Mouse (Mus musculus) large intestine, adult 2 months (tissue): ENCODE data around the gene Rims4. TPM values are rescaled to one million over a fixed set of nuclear protein-coding genes. Genes with fewer than 3 reads are reported as not detected.

ENCODE experiments used
- DNase-seq: peaks from one replicate; pipeline ENCODE4 v3.0.0-alpha.2; 2012; ENCODE audit warnings: low read depth, low spot score
- WGBS: fragments of 180-500 bp; shearing (Covaris S2); methylation state at CpG from one replicate; pipeline ENCODE4 v1.1.7; 2018; 5-methylcytosine and 5-hydroxymethylcytosine counted together
- polyA plus RNA-seq: library from polyadenylated mRNA; depleted of rRNA; stranded (reverse); fragments of >200 nt; gene quantifications from 2 replicates; pipeline ENCODE4 v1.2.3, GENCODE M21; 2012; rRNA removed

Gene Rims4
- polyA plus RNA-seq: 0.08 and 0.12 TPM in 2 replicates

GRCm38 (mm10) chr2:163918317-163919258 is at the start of gene Rims4:
TSS of gene Rims4 (minus strand) at chr2:163918683.
- 2% methylated on average over 95 of the region's 115 CpGs for WGBS
- DNase-seq: no peak

DNA sequence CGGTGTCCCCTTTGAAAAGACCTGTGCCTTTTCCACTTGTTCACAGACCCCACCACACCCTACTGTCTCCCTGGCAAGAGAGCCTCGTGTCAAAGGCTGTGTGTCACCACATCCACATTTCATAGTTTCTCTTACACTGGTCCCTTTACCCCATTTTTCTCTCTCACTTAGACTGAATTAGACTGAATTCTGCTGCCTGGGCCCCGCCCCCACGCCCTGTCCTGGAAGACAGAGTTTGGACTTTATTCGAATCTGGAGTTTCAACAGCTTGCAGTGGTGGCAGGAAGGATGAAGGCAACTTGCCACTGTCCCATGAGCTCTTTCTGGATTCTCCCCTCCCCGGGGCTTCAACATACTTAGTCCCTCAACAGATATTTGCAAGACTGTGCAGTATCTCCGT is 47.2 kb upstream of the Rims4 start:
- 51% methylated on average over 7 of the region's 7 CpGs for WGBS

GRCm38 (mm10) chr2:163964606-163965560 is 46.4 kb upstream of the Rims4 start:
- DNase-seq: no peak
- 47% methylated on average over 19 of the region's 19 CpGs for WGBS

More for the DNA sequence above, 47.2 kb upstream of the Rims4 start:
- DNase-seq: no peak

- 28% methylated on average over 7 of the region's 7 CpGs for WGBS
- no peak for DNase-seq
Measured at GRCm38 (mm10) chr2:163953622-163954310, 35.3 kb upstream of the Rims4 start.

DNA sequence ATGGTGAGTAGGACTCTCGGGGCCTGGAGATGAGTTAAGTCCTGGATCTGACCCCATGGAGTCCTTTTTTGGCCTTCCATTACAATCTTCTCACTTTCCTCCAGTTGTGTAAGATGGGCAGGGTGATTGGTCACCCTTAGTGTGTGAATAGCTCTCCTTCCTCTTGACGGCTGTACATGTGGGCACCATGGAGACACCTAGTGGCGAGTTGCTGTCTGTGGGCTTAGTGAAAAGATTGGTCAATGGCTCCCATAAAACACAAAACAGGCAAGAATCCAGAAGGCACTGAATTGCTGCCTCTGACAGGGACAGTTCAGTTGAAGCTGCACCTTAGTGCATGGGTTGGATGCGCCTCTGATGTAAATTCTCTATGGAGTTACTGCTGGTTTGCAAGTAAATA is 33.3 kb upstream of the Rims4 start:
- 13% methylated on average over 4 of the region's 4 CpGs for WGBS
- peak; percentile 27 for DNase-seq

DNA sequence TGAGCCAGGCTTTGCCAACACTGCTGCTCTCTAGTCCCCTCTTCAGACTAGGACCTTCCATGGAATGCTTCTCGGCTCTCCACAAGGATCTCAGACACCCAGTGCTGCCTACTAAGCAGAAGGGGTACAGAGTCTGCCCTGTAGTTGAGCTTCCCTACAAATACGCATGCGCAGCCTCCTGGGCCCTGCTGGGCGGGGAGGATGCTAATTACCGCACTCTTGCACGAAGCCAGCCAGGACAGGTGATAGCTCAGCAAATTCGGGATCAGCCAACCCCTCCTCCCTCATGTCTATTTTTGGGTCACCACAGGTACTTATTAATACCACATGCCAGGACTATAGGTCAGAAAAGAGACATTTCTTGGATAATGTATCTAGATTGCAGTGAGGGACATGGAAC is 29.5 kb upstream of the Rims4 start:
- 75% methylated on average over 7 of the region's 7 CpGs for WGBS
- no peak for DNase-seq

GRCm38 (mm10) chr2:163946221-163946620 is 27.7 kb upstream of the Rims4 start:
- no peak for DNase-seq
- WGBS: 67% methylated on average over 15 of the region's 15 CpGs

DNA sequence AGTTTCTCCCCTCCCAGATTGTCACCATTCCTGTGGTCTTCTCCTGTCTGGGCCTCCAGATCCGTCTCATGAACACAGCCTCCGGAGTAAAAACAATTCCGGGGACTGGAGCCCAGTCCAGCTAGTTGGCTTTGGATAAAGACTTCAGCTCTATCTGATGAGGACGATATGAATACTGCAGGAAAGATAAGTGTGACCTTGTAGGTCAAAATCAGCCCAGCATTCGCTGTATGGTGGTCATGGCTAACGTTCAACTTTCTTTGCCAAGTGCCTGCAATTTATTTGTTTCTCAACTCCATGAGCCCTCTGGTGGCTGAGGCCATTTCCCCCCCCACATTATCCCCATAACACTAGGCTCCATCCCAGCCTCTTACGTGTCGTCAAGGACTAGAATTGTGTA is 26.0 kb upstream of the Rims4 start:
- DNase-seq: no peak
- WGBS: 69% methylated on average over 8 of the region's 8 CpGs

- no peak for DNase-seq
- WGBS: 67% methylated on average over 6 of the region's 6 CpGs
Measured at GRCm38 (mm10) chr2:163943056-163943455, 24.6 kb upstream of the Rims4 start.

DNA sequence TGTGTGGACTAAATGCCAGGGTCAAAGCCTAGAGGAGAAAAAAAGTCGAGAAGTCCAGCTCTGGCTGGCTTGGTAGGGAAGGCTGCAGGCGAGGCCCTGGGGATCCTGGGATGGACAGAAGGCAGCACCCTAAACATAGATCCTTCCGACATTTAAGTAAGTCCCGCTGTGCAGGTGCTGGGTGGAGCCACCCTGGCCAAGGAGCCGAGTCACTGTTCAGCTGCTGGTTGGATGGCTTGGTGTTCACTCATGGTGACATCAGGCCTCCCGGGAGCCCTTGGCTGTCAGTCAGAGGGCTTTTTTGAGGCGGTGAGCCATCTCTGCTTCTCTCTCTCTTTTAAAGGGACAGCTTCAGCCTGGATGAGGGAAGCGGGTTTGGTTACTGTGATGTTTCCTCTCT is 21.0 kb upstream of the Rims4 start:
- WGBS: 27% methylated on average over 8 of the region's 8 CpGs
- no peak for DNase-seq

DNA sequence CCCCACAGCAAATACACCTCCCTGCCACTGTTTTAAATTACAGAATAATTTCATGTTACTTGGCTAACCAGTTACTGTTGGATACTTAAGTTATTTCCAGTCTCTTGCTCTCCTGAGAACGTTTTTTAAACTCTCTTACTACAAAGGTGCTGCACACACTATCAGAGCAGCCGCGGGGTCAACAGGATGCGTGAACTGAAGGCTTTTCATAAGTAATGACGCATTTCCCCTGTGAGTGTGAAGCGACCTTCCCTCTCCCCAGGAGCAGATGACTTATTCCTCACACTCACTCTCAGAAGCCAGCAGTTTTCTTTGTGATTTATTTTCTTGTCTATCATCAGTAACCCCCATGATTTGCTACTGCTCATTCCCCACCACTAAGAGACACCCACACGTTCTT is 13.7 kb upstream of the Rims4 start:
- DNase-seq: no peak
- 36% methylated on average over 7 of the region's 7 CpGs for whole genome bisulfite sequencing

DNA sequence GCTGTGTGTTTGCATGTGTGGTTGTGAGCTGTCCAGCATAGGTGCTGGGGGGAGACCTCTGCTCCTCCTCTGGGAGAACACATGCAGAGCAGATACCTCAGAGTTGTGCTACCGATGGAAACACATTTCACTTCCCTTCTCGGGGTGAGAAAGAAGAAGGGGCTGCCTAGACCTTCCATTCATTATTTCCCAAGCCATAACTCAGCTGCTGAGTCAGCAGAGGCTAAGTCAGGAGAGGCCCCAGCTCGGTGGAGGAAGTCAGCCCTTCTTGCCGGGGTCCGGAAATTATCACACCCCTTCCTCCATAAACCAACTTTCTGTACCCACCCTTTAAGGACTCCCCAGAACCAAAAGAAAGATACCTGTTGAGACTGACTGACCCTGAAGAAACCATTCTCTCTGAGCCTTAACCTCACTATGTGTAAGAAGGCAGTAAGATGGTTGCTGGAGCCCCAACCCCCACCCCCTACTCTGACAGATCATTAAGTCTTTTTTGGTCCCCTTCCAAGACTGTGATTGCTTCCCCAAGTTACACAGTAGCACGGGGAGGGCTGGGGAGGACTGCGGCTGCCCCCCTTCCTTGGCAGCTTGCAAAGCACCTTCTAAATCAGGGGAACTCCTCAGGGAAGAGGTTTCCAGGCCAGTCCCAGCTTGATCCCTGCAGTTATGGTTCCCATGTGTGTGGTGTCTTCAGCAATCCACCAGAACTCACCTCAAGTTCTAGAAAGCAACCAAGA is 10.1 kb upstream of the Rims4 start:
- DNase-seq: no peak
- WGBS: 53% methylated on average over 7 of the region's 7 CpGs

GRCm38 (mm10) chr2:163925044-163925443 is 6.6 kb upstream of the Rims4 start:
- WGBS: 86% methylated on average over 10 of the region's 10 CpGs
- no peak for DNase-seq

GRCm38 (mm10) chr2:163924531-163924930 is 6.0 kb upstream of the Rims4 start:
- no peak for DNase-seq
- 34% methylated on average over 3 of the region's 3 CpGs for WGBS

DNA sequence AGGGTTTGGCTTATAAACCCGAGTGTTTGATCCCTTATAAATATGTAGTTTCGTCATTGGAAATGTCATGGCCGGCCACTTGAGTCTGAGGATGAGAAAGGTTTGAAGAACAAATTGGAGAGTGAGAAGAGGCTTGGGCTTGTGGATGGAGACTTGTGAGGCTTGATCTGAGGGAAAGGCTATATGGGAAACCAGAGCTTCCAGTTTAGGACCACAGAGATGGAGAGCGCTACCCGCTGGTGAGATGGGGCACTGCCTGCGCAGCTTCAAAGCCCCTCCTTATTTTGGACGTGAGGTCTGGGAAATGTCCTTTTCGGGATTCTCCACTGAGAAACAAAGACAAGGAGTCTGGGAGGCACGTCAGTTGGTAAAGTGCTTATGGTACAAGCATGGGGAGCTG is 4.6 kb upstream of the Rims4 start:
- DNase-seq: no peak
- 81% methylated on average over 9 of the region's 9 CpGs for WGBS

DNA sequence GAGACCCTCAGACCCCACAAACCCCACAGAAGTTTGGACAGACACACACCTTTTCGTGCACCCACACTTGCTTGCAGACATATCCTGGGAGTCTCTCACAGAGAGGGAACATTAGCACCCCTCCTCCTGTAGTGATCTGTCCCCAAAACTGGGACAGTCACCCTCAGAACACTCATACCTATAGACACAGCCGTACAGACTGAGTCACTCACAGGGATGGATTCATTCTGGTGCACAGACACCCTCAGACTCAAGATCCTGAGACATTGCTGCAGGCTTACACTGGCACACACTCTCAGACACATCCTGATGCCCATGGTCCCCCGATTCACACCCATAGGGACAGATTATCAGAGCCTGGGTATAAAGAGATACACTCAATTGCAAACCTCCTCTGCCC is 1.1 kb upstream of the Rims4 start:
- 73% methylated on average over 3 of the region's 3 CpGs for WGBS
- DNase-seq: no peak

- no peak for DNase-seq
- WGBS: 87% methylated on average over 7 of the region's 7 CpGs
Measured at GRCm38 (mm10) chr2:163916703-163917102, 1.8 kb downstream of the Rims4 start.

DNA sequence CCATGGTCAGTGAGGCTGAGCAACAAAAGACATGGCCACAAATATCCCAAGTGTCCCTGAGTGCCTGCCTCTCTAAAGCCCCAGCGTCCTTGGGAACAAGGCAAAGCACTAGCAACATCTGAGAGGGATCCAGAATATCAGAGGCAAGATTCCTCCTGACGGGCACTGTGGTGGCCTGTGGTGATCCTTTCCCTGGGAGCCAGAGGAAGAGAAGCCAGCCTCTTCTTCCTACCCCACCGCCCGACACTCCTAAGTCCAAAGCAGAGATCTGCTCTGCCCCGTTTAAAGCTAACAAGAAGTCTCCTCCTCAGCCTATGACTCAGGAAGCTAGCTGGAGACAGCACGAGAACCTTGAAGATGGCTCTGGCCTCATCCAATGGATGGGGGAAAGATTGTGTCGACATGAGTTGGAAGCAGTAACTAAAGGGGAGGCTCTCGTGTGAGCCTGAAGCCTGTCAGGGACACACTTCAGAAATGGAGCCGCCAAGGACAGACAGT is 3.1 kb downstream of the Rims4 start:
- WGBS: 68% methylated on average over 9 of the region's 9 CpGs
- DNase-seq: no peak

- 37% methylated on average over 10 of the region's 10 CpGs for WGBS
- DNase-seq: no peak
Measured at GRCm38 (mm10) chr2:163914107-163914506, 4.4 kb downstream of the Rims4 start.
